Mouse (Mus musculus) cerebellum, adult 2 months (tissue): ENCODE results near the gene Zfp91.

Experiments
- CTCF ChIP-seq: fragments of 200-500 bp; IDR thresholded peaks from 2 replicates; pipeline ENCODE4 v1.5.1; 2011; ENCODE audit warnings: low read depth, mild to moderate bottlenecking, control low read depth, low read length, moderate library complexity, borderline replicate concordance; ENCODE audit not compliant: insufficient read depth
- POLR2A ChIP-seq: fragments of 200-500 bp; IDR thresholded peaks from 2 replicates; pipeline ENCODE4 v1.6.1; 2011; ENCODE audit warnings: low read length, control low read depth, borderline replicate concordance; ENCODE audit not compliant: insufficient read depth

DNA sequence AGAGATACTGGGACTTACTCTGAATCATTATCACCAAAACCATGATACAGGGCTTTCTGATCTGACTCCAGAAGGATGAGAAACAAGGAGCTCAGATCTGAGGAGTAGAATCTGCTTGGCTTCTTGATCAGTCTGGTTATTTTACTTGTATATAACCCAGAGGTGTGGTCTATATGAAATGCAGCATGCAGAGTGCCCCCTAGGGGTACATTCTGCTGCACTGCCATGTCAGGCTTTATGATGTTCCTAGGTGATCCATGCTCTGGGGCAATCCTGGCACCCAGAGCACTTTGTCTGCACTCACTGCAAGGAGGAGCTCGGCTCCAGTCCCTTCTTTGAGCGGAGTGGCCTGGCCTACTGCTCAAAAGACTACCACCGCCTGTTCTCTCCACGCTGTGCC is 28.6 kb upstream of the Zfp91 start:
- TF ChIP-seq POLR2A = no peak
- no peak for TF ChIP-seq CTCF
